Mouse (Mus musculus): ENCODE measurements at regions not wholly inside any gene's neighbourhood (a gene's known extent, or its start where the extent isn't known, plus 50 kb on each side); places are given as distances from the start of the nearest gene placed in this dataset.

DNA sequence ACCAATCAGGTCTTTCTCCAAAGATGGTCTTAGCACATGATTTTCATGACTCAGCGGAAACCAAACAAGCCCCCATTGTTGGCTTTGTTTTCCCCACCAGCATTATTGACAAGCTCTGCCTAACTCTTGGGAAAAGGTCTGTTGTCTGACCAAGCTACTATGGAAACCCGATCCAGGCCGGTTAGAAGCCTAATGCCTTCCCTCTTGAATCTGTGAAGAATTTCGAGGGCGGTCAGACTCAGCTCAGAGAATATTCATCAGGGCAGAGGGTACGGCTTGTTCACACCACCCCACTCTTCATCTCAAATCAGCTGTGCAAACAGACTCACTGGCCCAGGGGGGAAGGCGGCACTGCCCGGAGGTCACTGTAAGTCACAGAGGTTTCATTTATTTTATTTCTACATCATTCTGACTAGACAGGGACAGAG, 90.7 kb upstream of the Arhgap5 start:
- intact Hi-C loops (cut with DNase I), result no loop called here
- H3K4me3 ChIP-seq, result no peak overlapping the region
- TF ChIP-seq CTCF (IDR thresholded peaks at IDR 0.05), result no peak
- no peak for DNase-seq
- H3K27ac ChIP-seq, result no peak overlapping the region

DNA sequence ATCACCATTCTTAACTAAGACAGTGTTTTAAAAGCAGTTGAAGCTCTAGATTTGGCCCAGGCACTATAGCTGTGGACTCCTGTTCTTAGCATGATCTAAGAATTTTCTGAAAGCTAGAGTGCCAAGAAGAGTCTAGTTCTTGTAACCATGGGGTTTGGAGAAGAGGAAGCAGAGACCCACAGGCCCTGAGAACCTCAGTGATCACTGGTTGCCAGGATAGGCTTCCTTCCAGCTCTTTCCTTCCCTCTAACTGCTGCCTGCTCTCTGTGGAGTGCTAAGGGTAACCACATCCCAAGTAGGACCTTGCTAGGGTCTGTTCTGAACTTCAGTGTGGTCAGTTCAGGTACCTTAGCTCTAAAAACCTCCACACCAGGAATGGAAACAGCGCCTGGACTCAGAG, 81.0 kb upstream of the Arhgap5 start:
- TF ChIP-seq CTCF (IDR thresholded peaks at IDR 0.05), result no peak
- intact Hi-C loops (cut with DNase I), result no loop called here
- H3K27ac ChIP-seq, result no peak overlapping the region
- no peak for DNase-seq
- no peak overlapping the region for H3K4me3 ChIP-seq

- intact Hi-C loops (cut with DNase I), result no loop called here
- no peak for DNase-seq
- no peak for TF ChIP-seq CTCF (IDR thresholded peaks at IDR 0.05)
- no peak overlapping the region for H3K27ac ChIP-seq
- H3K4me3 ChIP-seq, result no peak overlapping the region
Observed at GRCm38 (mm10) chr12:52424336-52425034, 79.3 kb upstream of the Arhgap5 start.

GRCm38 (mm10) chr12:52429935-52430334, 73.8 kb upstream of the Arhgap5 start:
- DNase-seq, result no peak
- Histone ChIP-seq H3K4me3 (no peak overlapping the region), H3K27ac (no peak overlapping the region)
- intact Hi-C loops (cut with DNase I), result no loop called here
- no peak for TF ChIP-seq CTCF (IDR thresholded peaks at IDR 0.05)

GRCm38 (mm10) chr12:52431933-52432332, 71.8 kb upstream of the Arhgap5 start:
- no peak for DNase-seq
- Histone ChIP-seq H3K27ac (no peak overlapping the region), H3K4me3 (no peak overlapping the region)
- intact Hi-C loops (cut with DNase I), result no loop called here
- TF ChIP-seq CTCF (IDR thresholded peaks at IDR 0.05), result no peak

DNA sequence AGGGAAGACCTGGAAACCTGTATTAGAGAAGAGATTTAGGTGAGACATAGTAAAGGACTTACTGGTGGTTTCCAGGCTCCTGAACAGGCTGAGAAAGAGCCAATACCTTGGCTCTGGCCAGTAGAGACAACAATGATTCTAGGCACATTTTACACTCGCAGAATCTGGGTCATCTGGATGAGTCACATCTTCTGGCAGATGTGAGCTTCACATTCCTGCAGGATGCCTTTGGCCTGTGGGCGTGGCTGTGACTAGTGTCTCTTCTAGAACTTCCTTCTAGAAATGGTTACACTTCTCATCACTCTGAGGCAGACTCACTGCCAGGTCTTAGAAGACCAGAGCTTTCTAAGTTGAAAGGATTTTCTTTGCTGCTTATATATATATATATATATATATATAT, 69.8 kb upstream of the Arhgap5 start:
- TF ChIP-seq CTCF (IDR thresholded peaks at IDR 0.05), result no peak
- no peak overlapping the region for H3K27ac ChIP-seq
- intact Hi-C loops (cut with DNase I), result no loop called here
- peak; percentile 68 for DNase-seq
- no peak overlapping the region for H3K4me3 ChIP-seq

- DNase-seq, result no peak
- TF ChIP-seq CTCF (IDR thresholded peaks at IDR 0.05), result no peak
- Histone ChIP-seq H3K27ac (no peak overlapping the region), H3K4me3 (no peak overlapping the region)
- intact Hi-C loops (cut with DNase I), result no loop called here
Observed at GRCm38 (mm10) chr12:52435321-52435720, 68.5 kb upstream of the Arhgap5 start.

GRCm38 (mm10) chr12:52435795-52436211, 68.0 kb upstream of the Arhgap5 start:
- no peak overlapping the region for H3K27ac ChIP-seq
- intact Hi-C loops (cut with DNase I), result no loop called here
- no peak overlapping the region for H3K4me3 ChIP-seq
- DNase-seq, result no peak
- no peak for TF ChIP-seq CTCF (IDR thresholded peaks at IDR 0.05)

- Histone ChIP-seq H3K27ac (no peak overlapping the region), H3K4me3 (no peak overlapping the region)
- DNase-seq, result no peak
- TF ChIP-seq CTCF (IDR thresholded peaks at IDR 0.05), result no peak
- intact Hi-C loops (cut with DNase I), result no loop called here
Observed at GRCm38 (mm10) chr12:52436941-52437340, 66.8 kb upstream of the Arhgap5 start.

DNA sequence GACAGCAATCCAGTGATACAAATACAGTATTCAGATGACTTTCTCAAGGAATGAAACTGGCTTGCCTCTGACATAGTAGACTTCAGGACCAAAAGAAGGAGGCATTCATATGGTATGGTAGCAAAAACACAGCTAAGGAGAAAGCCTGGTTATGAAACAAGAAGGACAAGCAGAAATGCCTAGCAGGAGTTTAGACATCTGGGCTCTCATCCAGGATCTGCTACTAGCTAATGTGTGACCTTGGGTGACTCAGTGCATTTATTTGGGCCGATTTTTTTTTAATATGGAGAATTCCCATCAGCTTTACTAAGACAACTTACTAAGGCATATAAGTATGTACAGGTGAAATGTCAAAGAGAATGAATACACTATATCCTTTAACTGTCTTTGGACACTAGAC, 64.5 kb upstream of the Arhgap5 start:
- DNase-seq, result no peak
- Histone ChIP-seq H3K4me3 (no peak overlapping the region), H3K27ac (no peak overlapping the region)
- no peak for TF ChIP-seq CTCF (IDR thresholded peaks at IDR 0.05)
- intact Hi-C loops (cut with DNase I), result no loop called here

GRCm38 (mm10) chr12:52440868-52441365, 62.9 kb upstream of the Arhgap5 start:
- Histone ChIP-seq H3K4me3 (no peak overlapping the region), H3K27ac (no peak overlapping the region)
- no peak for DNase-seq
- intact Hi-C loops (cut with DNase I), result no loop called here
- no peak for TF ChIP-seq CTCF (IDR thresholded peaks at IDR 0.05)

GRCm38 (mm10) chr12:52442337-52442736, 61.4 kb upstream of the Arhgap5 start:
- intact Hi-C loops (cut with DNase I), result no loop called here
- H3K27ac ChIP-seq, result no peak overlapping the region
- DNase-seq, result no peak
- H3K4me3 ChIP-seq, result no peak overlapping the region
- TF ChIP-seq CTCF (IDR thresholded peaks at IDR 0.05), result no peak

- DNase-seq, result no peak
- Histone ChIP-seq H3K27ac (no peak overlapping the region), H3K4me3 (no peak overlapping the region)
- intact Hi-C loops (cut with DNase I), result no loop called here
- no peak for TF ChIP-seq CTCF (IDR thresholded peaks at IDR 0.05)
Observed at GRCm38 (mm10) chr12:52445731-52446130, 58.0 kb upstream of the Arhgap5 start.

- H3K4me3 ChIP-seq, result no peak overlapping the region
- TF ChIP-seq CTCF (IDR thresholded peaks at IDR 0.05), result no peak
- no peak overlapping the region for H3K27ac ChIP-seq
- intact Hi-C loops (cut with DNase I), result no loop called here
- DNase-seq, result no peak
Observed at GRCm38 (mm10) chr12:52446501-52446900, 57.3 kb upstream of the Arhgap5 start.
